Mouse (Mus musculus) embryonic facial prominence, embryonic 13.5 days (tissue): ENCODE data around the gene Chmp2b. TPM values are rescaled to one million over a fixed set of nuclear protein-coding genes. Genes with fewer than 3 reads are reported as not detected.

Experiments
- ATAC-seq: fragments of 200-750 bp; cut with Nextera tagmentation; 2 replicates; pipeline ENCODE4 v1.8.0; 2017; ENCODE audit warnings: low read depth; ENCODE audit not compliant: insufficient number of reproducible peaks, insufficient read depth, low FRiP score, low TSS enrichment
- H3K27ac ChIP-seq: fragments of 300-500 bp; sonication (generic); 2 replicates; pipeline ENCODE4 v1.5.1; 2015; ENCODE audit warnings: moderate library complexity, mild to moderate bottlenecking, inconsistent platforms
- H3K27me3 ChIP-seq: fragments of 300-500 bp; sonication (generic); 2 replicates; pipeline ENCODE4 v1.6.1; 2015; ENCODE audit warnings: mild to moderate bottlenecking, inconsistent platforms
- H3K36me3 ChIP-seq: fragments of 300-500 bp; sonication (generic); 2 replicates; pipeline ENCODE4 v1.6.1; 2015; ENCODE audit warnings: mild to moderate bottlenecking, inconsistent platforms
- H3K4me1 ChIP-seq: fragments of 300-500 bp; sonication (generic); 2 replicates; pipeline ENCODE4 v1.6.1; 2015; ENCODE audit warnings: inconsistent platforms
- H3K4me2 ChIP-seq: fragments of 300-500 bp; sonication (generic); 2 replicates; pipeline ENCODE4 v1.6.1; 2015; ENCODE audit warnings: moderate library complexity, mild to moderate bottlenecking, inconsistent platforms
- H3K4me3 ChIP-seq: fragments of 300-500 bp; sonication (generic); 2 replicates; pipeline ENCODE4 v1.5.1; 2015; ENCODE audit warnings: mild to moderate bottlenecking, inconsistent platforms
- H3K9ac ChIP-seq: fragments of 300-500 bp; sonication (generic); 2 replicates; pipeline ENCODE4 v1.6.1; 2015; ENCODE audit warnings: mild to moderate bottlenecking, inconsistent platforms
- H3K9me3 ChIP-seq: fragments of 300-500 bp; sonication (generic); 2 replicates; pipeline ENCODE4 v1.6.1; 2016; ENCODE audit warnings: inconsistent platforms
- WGBS: fragments of 180-500 bp; shearing (Covaris S2); methylation state at CpG from one replicate; pipeline ENCODE4 v1.1.7; 2015; ENCODE audit warnings: mixed read lengths; 5-methylcytosine and 5-hydroxymethylcytosine counted together
- polyA plus RNA-seq: library from polyadenylated mRNA; unstranded; fragments of >200 nt; fragmentation: Nextera tagmentation; extraction: Ambion mirVana; gene quantifications from 2 replicates; pipeline ENCODE4 v1.2.1, GENCODE M21; 2015

Gene Chmp2b
- polyA plus RNA-seq: 150 and 156 TPM in 2 replicates

GRCm38 (mm10) chr16:65561963-65562863, at the start of gene Chmp2b:
Gene Chmp2b, minus strand, starts transcription at chr16:65562726.
- H3K9ac ChIP-seq: peak within 1 kb of the TSS; percentile 93
- peak within 1 kb of the TSS; percentile 96 for H3K4me3 ChIP-seq
- H3K4me2 ChIP-seq: peak within 1 kb of the TSS; percentile 80
- peaks cover 12% of the 10 kb centered on the region; the same call in 1 of the 2 replicates for H3K4me1 ChIP-seq
- H3K9me3 ChIP-seq: no peaks in the 10 kb centered on the region
- no peaks in the 10 kb centered on the region; the same call in 1 of the 2 replicates for H3K36me3 ChIP-seq
- H3K27me3 ChIP-seq: no peaks in the 10 kb centered on the region
- ATAC-seq: peak; percentile 89
- WGBS: under 1% methylated on average over 69 of the region's 69 CpGs
- peak within 1 kb of the TSS; percentile 39 for H3K27ac ChIP-seq

GRCm38 (mm10) chr16:65611678-65612077, 49.2 kb upstream of the Chmp2b start:
- no peak for ATAC-seq
- Histone ChIP-seq H3K9ac (no peak overlapping the region), H3K27ac (no peak overlapping the region), H3K9me3 (no peaks in the 10 kb centered on the region), H3K27me3 (no peaks in the 10 kb centered on the region), H3K4me2 (no peak overlapping the region), H3K4me3 (no peak overlapping the region), H3K36me3 (no peaks in the 10 kb centered on the region), H3K4me1 (peaks cover 4% of the 10 kb centered on the region; the same call in 1 of the 2 replicates)
- WGBS: 83% methylated on average over 1 of the region's 1 CpGs

GRCm38 (mm10) chr16:65600798-65601197, 38.3 kb upstream of the Chmp2b start:
- H3K9ac ChIP-seq: no peak overlapping the region
- H3K36me3 ChIP-seq: no peaks in the 10 kb centered on the region
- H3K4me1 ChIP-seq: no peaks in the 10 kb centered on the region
- H3K27ac ChIP-seq: no peak overlapping the region
- ATAC-seq: no peak
- 75% methylated on average over 4 of the region's 4 CpGs for WGBS
- no peaks in the 10 kb centered on the region for H3K27me3 ChIP-seq
- H3K4me2 ChIP-seq: no peak overlapping the region
- H3K4me3 ChIP-seq: no peak overlapping the region
- no peaks in the 10 kb centered on the region for H3K9me3 ChIP-seq

GRCm38 (mm10) chr16:65586111-65586865, 23.8 kb upstream of the Chmp2b start:
- Histone ChIP-seq H3K27me3 (no peaks in the 10 kb centered on the region), H3K9me3 (no peaks in the 10 kb centered on the region), H3K27ac (no peak overlapping the region), H3K4me3 (no peak overlapping the region), H3K9ac (no peak overlapping the region), H3K4me1 (no peaks in the 10 kb centered on the region), H3K4me2 (no peak overlapping the region), H3K36me3 (no peaks in the 10 kb centered on the region)
- 81% methylated on average over 7 of the region's 7 CpGs for WGBS
- no peak for ATAC-seq

- H3K9ac ChIP-seq: no peak overlapping the region
- H3K9me3 ChIP-seq: no peaks in the 10 kb centered on the region
- no peak overlapping the region for H3K4me2 ChIP-seq
- no peaks in the 10 kb centered on the region for H3K36me3 ChIP-seq
- no peak overlapping the region for H3K27ac ChIP-seq
- 86% methylated on average over 2 of the region's 2 CpGs for WGBS
- no peaks in the 10 kb centered on the region for H3K4me1 ChIP-seq
- ATAC-seq: no peak
- no peaks in the 10 kb centered on the region for H3K27me3 ChIP-seq
- H3K4me3 ChIP-seq: no peak overlapping the region
These were observed 23.2 kb upstream of the Chmp2b start for GRCm38 (mm10) chr16:65585699-65586098.

GRCm38 (mm10) chr16:65577298-65578029, 14.9 kb upstream of the Chmp2b start:
- Histone ChIP-seq H3K9me3 (no peaks in the 10 kb centered on the region), H3K27ac (no peak overlapping the region), H3K9ac (no peak overlapping the region), H3K4me1 (no peaks in the 10 kb centered on the region), H3K4me2 (no peak overlapping the region), H3K36me3 (no peaks in the 10 kb centered on the region), H3K4me3 (no peak overlapping the region), H3K27me3 (no peaks in the 10 kb centered on the region)
- WGBS: 63% methylated on average over 6 of the region's 6 CpGs
- ATAC-seq: no peak

GRCm38 (mm10) chr16:65568853-65569252, 6.3 kb upstream of the Chmp2b start:
- H3K27ac ChIP-seq: no peak overlapping the region
- H3K9me3 ChIP-seq: no peaks in the 10 kb centered on the region
- no peaks in the 10 kb centered on the region for H3K27me3 ChIP-seq
- 60% methylated on average over 4 of the region's 4 CpGs for WGBS
- ATAC-seq: no peak
- H3K36me3 ChIP-seq: no peaks in the 10 kb centered on the region
- no peak overlapping the region for H3K4me2 ChIP-seq
- H3K4me3 ChIP-seq: no peak overlapping the region
- H3K9ac ChIP-seq: no peak overlapping the region
- H3K4me1 ChIP-seq: 0 out of 2 replicates have a peak, but pooled peaks cover 4% of the 10 kb centered on the region

- Histone ChIP-seq H3K9me3 (no peaks in the 10 kb centered on the region), H3K27me3 (no peaks in the 10 kb centered on the region), H3K4me1 (0 out of 2 replicates have a peak, but pooled peaks cover 6% of the 10 kb centered on the region), H3K4me3 (no peak overlapping the region), H3K36me3 (no peaks in the 10 kb centered on the region), H3K27ac (no peak overlapping the region), H3K9ac (no peak overlapping the region), H3K4me2 (no peak overlapping the region)
- no peak for ATAC-seq
- WGBS: 94% methylated on average over 1 of the region's 1 CpGs
These were observed 2.4 kb upstream of the Chmp2b start for GRCm38 (mm10) chr16:65564951-65565350.

- Histone ChIP-seq H3K36me3 (no peaks in the 10 kb centered on the region), H3K9ac (no peak overlapping the region), H3K4me1 (peaks cover 11% of the 10 kb centered on the region; the same call in 1 of the 2 replicates), H3K4me3 (no peak overlapping the region), H3K4me2 (no peak overlapping the region), H3K27me3 (no peaks in the 10 kb centered on the region), H3K27ac (no peak overlapping the region), H3K9me3 (no peaks in the 10 kb centered on the region)
- 67% methylated on average over 8 of the region's 8 CpGs for WGBS
- no peak for ATAC-seq
These were observed 1.8 kb upstream of the Chmp2b start for GRCm38 (mm10) chr16:65564306-65564705.

GRCm38 (mm10) chr16:65562864-65563206, 309 bp upstream of the Chmp2b start:
- H3K4me2 ChIP-seq: peak overlapping the region; percentile 80
- H3K4me1 ChIP-seq: peaks cover 12% of the 10 kb centered on the region; the same call in 1 of the 2 replicates
- peak overlapping the region; percentile 93 for H3K9ac ChIP-seq
- ATAC-seq: peak; percentile 67; the same call in 1 of the 2 replicates
- no peaks in the 10 kb centered on the region; the same call in 1 of the 2 replicates for H3K36me3 ChIP-seq
- H3K27me3 ChIP-seq: no peaks in the 10 kb centered on the region
- H3K4me3 ChIP-seq: peak overlapping the region; percentile 96
- H3K27ac ChIP-seq: no peak overlapping the region
- WGBS: 0% methylated on average over 10 of the region's 10 CpGs
- H3K9me3 ChIP-seq: no peaks in the 10 kb centered on the region
